Mouse (Mus musculus): Measurements from ENCODE around the gene Osbpl11. TPM values are rescaled to one million over a fixed set of nuclear protein-coding genes. Genes with fewer than 3 reads are reported as not detected.
"Not testable (repeated sequence)": the region's sequence is repeated elsewhere in the genome, so short reads cannot be mapped to it uniquely, and the experiment has no call there.

Gene Osbpl11
- polyA plus RNA-seq, 1 experiment, result 6.9 TPM

DNA sequence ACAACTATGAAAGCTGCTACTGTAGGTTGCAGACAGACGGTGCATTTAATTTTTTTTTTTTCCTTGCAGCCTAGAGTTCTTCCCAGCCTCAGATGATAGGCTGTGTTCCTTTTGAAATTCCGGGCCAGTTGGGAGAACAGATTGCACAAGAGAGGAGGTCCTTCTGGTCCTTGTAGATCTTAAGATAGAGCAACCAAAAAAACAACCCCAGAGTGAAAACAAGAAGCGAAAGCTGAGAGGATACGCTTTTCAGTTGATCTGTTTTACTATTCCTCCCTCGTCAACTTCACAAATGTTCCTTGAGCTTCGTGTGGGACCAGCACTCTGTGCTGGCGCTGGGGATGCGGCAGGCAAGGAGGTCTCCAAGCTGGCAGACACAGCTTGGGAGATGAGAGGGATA, 33.3 kb upstream of the Osbpl11 start:
- DNase-seq (ENCODE audit: low read depth in 1 of 2, low spot score in 2 of 2), result no peak
- Histone ChIP-seq H3K27me3 (ENCODE audit: control insufficient read depth, insufficient read depth, low read length) (0 out of 2 replicates have a peak, but pooled peaks cover 2% of the 10 kb centered on the region), H3K4me3 (ENCODE audit: extremely low read depth, insufficient read depth, insufficient read length) (no peak overlapping the region), H3K27ac (ENCODE audit: insufficient read depth, low read length) (no peak overlapping the region), H3K36me3 (ENCODE audit: control insufficient read depth, insufficient read depth, low read length) (no peaks in the 10 kb centered on the region), H3K4me1 (ENCODE audit: control insufficient read depth, insufficient read depth, insufficient read length) (no peaks in the 10 kb centered on the region)
- WGBS, result 68% methylated on average over 8 of the region's 8 CpGs
- TF ChIP-seq CTCF (IDR thresholded peaks at IDR 0.05; ENCODE audit: extremely low read depth, insufficient read depth, insufficient read length, insufficient replicate concordance) (no peak), POLR2A (IDR thresholded peaks at IDR 0.05; ENCODE audit: low read depth, low read length) (no peak)

- TF ChIP-seq CTCF (IDR thresholded peaks at IDR 0.05; ENCODE audit: extremely low read depth, insufficient read depth, insufficient read length, insufficient replicate concordance) (no peak), POLR2A (IDR thresholded peaks at IDR 0.05; ENCODE audit: low read depth, low read length) (no peak)
Measured at GRCm38 (mm10) chr16:33154992-33155391, 29.9 kb upstream of the Osbpl11 start.

DNA sequence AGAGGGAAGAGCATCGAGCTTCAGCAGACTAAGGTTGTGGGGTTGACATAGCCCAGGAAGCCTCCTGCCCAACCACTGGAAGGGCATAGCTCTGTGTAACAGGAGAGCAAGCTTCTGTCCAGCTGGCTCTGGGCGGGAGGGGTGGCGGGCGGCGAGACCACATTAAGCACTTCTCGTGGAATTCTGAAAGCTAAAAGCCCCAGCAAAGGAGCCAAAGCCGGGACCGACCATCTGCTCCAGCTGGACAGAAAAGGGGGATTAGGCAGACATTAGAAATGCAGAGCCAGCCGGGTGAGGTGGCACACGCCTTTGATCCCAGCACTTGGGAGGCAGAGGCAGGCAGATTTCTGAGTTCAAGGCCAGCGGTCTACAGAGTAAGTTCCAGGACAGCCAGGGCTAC, 26.9 kb upstream of the Osbpl11 start:
- DNase-seq (ENCODE audit: low read depth in 1 of 2, low spot score in 2 of 2), result no peak
- no peaks in the 10 kb centered on the region for H3K27me3 ChIP-seq (ENCODE audit: control insufficient read depth, insufficient read depth, low read length)
- H3K27ac ChIP-seq (ENCODE audit: insufficient read depth, low read length), result no peak overlapping the region
- TF ChIP-seq POLR2A (IDR thresholded peaks at IDR 0.05; ENCODE audit: low read depth, low read length), result no peak
- no peak for TF ChIP-seq CTCF (IDR thresholded peaks at IDR 0.05; ENCODE audit: extremely low read depth, insufficient read depth, insufficient read length, insufficient replicate concordance)
- no peaks in the 10 kb centered on the region for H3K36me3 ChIP-seq (ENCODE audit: control insufficient read depth, insufficient read depth, low read length)
- H3K4me1 ChIP-seq (ENCODE audit: control insufficient read depth, insufficient read depth, insufficient read length), result no peaks in the 10 kb centered on the region
- 94% methylated on average over 11 of the region's 11 CpGs for WGBS
- H3K4me3 ChIP-seq (ENCODE audit: extremely low read depth, insufficient read depth, insufficient read length), result no peak overlapping the region

More at GRCm38 (mm10) chr16:33154992-33155391, 29.9 kb upstream of the Osbpl11 start:
- 46% methylated on average over 4 of the region's 4 CpGs for WGBS
- H3K27me3 ChIP-seq (ENCODE audit: control insufficient read depth, insufficient read depth, low read length), result 0 out of 2 replicates have a peak, but pooled peaks cover 2% of the 10 kb centered on the region
- DNase-seq (ENCODE audit: low read depth in 1 of 2, low spot score in 2 of 2), result peak; percentile 20 to 28
- no peak overlapping the region for H3K27ac ChIP-seq (ENCODE audit: insufficient read depth, low read length)
- H3K4me3 ChIP-seq (ENCODE audit: extremely low read depth, insufficient read depth, insufficient read length), result no peak overlapping the region
- H3K4me1 ChIP-seq (ENCODE audit: control insufficient read depth, insufficient read depth, insufficient read length), result no peaks in the 10 kb centered on the region
- H3K36me3 ChIP-seq (ENCODE audit: control insufficient read depth, insufficient read depth, low read length), result no peaks in the 10 kb centered on the region

DNA sequence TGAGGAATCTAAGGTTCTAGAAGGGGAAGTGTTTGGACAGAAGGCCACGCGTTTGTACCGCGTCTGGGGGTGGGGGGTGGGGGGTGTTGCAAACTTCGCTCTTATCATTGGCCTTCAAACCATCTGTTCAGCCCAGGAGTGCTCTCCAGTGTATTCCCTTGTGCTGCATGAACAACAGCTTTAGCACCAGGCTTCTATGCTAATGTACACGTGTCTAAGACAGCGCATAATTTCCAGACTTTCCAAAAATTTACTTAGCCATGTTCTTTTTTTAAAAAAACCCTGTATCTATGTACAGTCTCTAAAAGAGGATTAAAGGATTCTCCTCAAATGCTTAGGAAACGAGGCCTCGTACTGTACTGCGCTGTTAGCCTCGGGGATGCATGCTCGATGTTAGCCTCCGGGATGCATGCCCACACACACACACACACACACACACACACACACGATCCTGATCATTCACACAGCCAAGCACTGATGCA, 26.2 kb upstream of the Osbpl11 start:
- Histone ChIP-seq H3K4me1 (ENCODE audit: control insufficient read depth, insufficient read depth, insufficient read length) (no peaks in the 10 kb centered on the region), H3K4me3 (ENCODE audit: extremely low read depth, insufficient read depth, insufficient read length) (no peak overlapping the region), H3K27ac (ENCODE audit: insufficient read depth, low read length) (no peak overlapping the region), H3K27me3 (ENCODE audit: control insufficient read depth, insufficient read depth, low read length) (no peaks in the 10 kb centered on the region), H3K36me3 (ENCODE audit: control insufficient read depth, insufficient read depth, low read length) (no peaks in the 10 kb centered on the region)
- TF ChIP-seq POLR2A (IDR thresholded peaks at IDR 0.05; ENCODE audit: low read depth, low read length) (no peak), CTCF (IDR thresholded peaks at IDR 0.05; ENCODE audit: extremely low read depth, insufficient read depth, insufficient read length, insufficient replicate concordance) (no peak)
- no peak for DNase-seq (ENCODE audit: low read depth in 1 of 2, low spot score in 2 of 2)
- WGBS, result 67% methylated on average over 14 of the region's 14 CpGs

DNA sequence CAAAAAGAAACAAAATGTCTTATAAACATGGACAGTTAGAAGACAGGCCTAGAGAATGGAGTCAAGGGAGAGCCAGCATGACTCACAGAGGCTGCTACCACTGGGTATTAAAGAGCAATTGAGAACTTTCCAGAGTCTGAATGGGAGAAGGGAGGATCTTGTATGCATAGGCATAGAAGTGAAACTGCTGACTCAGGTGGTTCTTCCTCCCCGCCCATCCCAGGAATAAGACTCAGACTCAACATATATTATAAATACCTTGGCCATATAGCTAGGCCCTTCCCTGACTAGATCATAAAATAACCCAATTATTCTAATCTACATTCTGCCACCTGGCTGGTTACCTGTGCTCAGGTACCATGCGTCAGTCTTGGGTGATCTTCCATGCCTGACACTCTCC, 25.5 kb upstream of the Osbpl11 start:
- no peak overlapping the region for H3K27ac ChIP-seq (ENCODE audit: insufficient read depth, low read length)
- WGBS, result 86% methylated on average over 2 of the region's 2 CpGs
- H3K4me1 ChIP-seq (ENCODE audit: control insufficient read depth, insufficient read depth, insufficient read length), result no peaks in the 10 kb centered on the region
- TF ChIP-seq CTCF (IDR thresholded peaks at IDR 0.05; ENCODE audit: extremely low read depth, insufficient read depth, insufficient read length, insufficient replicate concordance), result no peak
- TF ChIP-seq POLR2A (IDR thresholded peaks at IDR 0.05; ENCODE audit: low read depth, low read length), result no peak
- no peaks in the 10 kb centered on the region for H3K27me3 ChIP-seq (ENCODE audit: control insufficient read depth, insufficient read depth, low read length)
- DNase-seq (ENCODE audit: low read depth in 1 of 2, low spot score in 2 of 2), result no peak
- no peak overlapping the region for H3K4me3 ChIP-seq (ENCODE audit: extremely low read depth, insufficient read depth, insufficient read length)
- H3K36me3 ChIP-seq (ENCODE audit: control insufficient read depth, insufficient read depth, low read length), result no peaks in the 10 kb centered on the region

GRCm38 (mm10) chr16:33163330-33164090, 21.4 kb upstream of the Osbpl11 start:
- no peaks in the 10 kb centered on the region for H3K36me3 ChIP-seq (ENCODE audit: control insufficient read depth, insufficient read depth, low read length)
- no peaks in the 10 kb centered on the region for H3K4me1 ChIP-seq (ENCODE audit: control insufficient read depth, insufficient read depth, insufficient read length)
- H3K27ac ChIP-seq (ENCODE audit: insufficient read depth, low read length), result no peak overlapping the region
- no peak overlapping the region for H3K4me3 ChIP-seq (ENCODE audit: extremely low read depth, insufficient read depth, insufficient read length)
- 84% methylated on average over 13 of the region's 13 CpGs for WGBS
- no peak for DNase-seq (ENCODE audit: low read depth in 1 of 2, low spot score in 2 of 2)
- H3K27me3 ChIP-seq (ENCODE audit: control insufficient read depth, insufficient read depth, low read length), result no peaks in the 10 kb centered on the region
- TF ChIP-seq CTCF (IDR thresholded peaks at IDR 0.05; ENCODE audit: extremely low read depth, insufficient read depth, insufficient read length, insufficient replicate concordance) (no peak), POLR2A (IDR thresholded peaks at IDR 0.05; ENCODE audit: low read depth, low read length) (no peak)

GRCm38 (mm10) chr16:33166284-33166683, 18.6 kb upstream of the Osbpl11 start:
- 68% methylated on average over 6 of the region's 6 CpGs for WGBS
- not testable (repeated sequence) for H3K36me3 ChIP-seq (ENCODE audit: control insufficient read depth, insufficient read depth, low read length); H3K4me1 ChIP-seq (ENCODE audit: control insufficient read depth, insufficient read depth, insufficient read length); H3K27me3 ChIP-seq (ENCODE audit: control insufficient read depth, insufficient read depth, low read length); H3K27ac ChIP-seq (ENCODE audit: insufficient read depth, low read length); H3K4me3 ChIP-seq (ENCODE audit: extremely low read depth, insufficient read depth, insufficient read length)
- DNase-seq (ENCODE audit: low read depth in 1 of 2, low spot score in 2 of 2), result peak in 1 of 2 experiments; percentile 44

Data from spleen, adult 2 months (tissue).